Mouse (Mus musculus) layer of hippocampus, adult 11-12 months (tissue): ENCODE results near the gene Esrra.
A peak's percentile ranks its signal among the peaks of the same experiment; 100 is the strongest.

Experiments used
- DNase-seq: peaks from one replicate; pipeline ENCODE4 v3.0.0; 2022; ENCODE audit warnings: low spot score

The Esrra gene

GRCm38 (mm10) chr19:6919876-6920740 is 1.5 kb downstream of the Esrra start:
- peak; percentile 30 for DNase-seq

GRCm38 (mm10) chr19:6919431-6919830 is 2.2 kb downstream of the Esrra start:
- DNase-seq: no peak

GRCm38 (mm10) chr19:6918321-6918720 is 3.3 kb downstream of the Esrra start:
- no peak for DNase-seq

GRCm38 (mm10) chr19:6916496-6916895 is 5.1 kb downstream of the Esrra start:
- DNase-seq: no peak

- DNase-seq: no peak
These were observed 6.3 kb downstream of the Esrra start for GRCm38 (mm10) chr19:6915276-6915675.

GRCm38 (mm10) chr19:6914540-6914939 is 7.1 kb downstream of the Esrra start:
- no peak for DNase-seq

- no peak for DNase-seq
These were observed 7.6 kb downstream of the Esrra start for GRCm38 (mm10) chr19:6913991-6914390.

GRCm38 (mm10) chr19:6913036-6913435 is 8.6 kb downstream of the Esrra start:
- DNase-seq: no peak

- DNase-seq: no peak
These were observed 9.2 kb downstream of the Esrra start for GRCm38 (mm10) chr19:6912205-6912970.

GRCm38 (mm10) chr19:6911101-6912074 is 10.2 kb downstream of the Esrra start:
- DNase-seq: no peak

GRCm38 (mm10) chr19:6910306-6910705 is 11.3 kb downstream of the Esrra start:
- peak; percentile 67 for DNase-seq

GRCm38 (mm10) chr19:6909507-6910289 is 11.9 kb downstream of the Esrra start, which contains the start of the genes Trmt112 and Prdx5:
Trmt112 (plus strand) TSS chr19:6909698.
Prdx5 (minus strand) TSS chr19:6910106.
- peak; percentile 93 for DNase-seq

- no peak for DNase-seq
These were observed 12.6 kb downstream of the Esrra start for GRCm38 (mm10) chr19:6909021-6909420.

GRCm38 (mm10) chr19:6907811-6908540 is 13.6 kb downstream of the Esrra start:
- no peak for DNase-seq

- no peak for DNase-seq
These were observed 14.5 kb downstream of the Esrra start for GRCm38 (mm10) chr19:6907094-6907493.

- no peak for DNase-seq
These were observed 15.4 kb downstream of the Esrra start for GRCm38 (mm10) chr19:6906199-6906598.

- DNase-seq: no peak
These were observed 16.0 kb downstream of the Esrra start for GRCm38 (mm10) chr19:6905498-6906159.

GRCm38 (mm10) chr19:6904846-6905245 is 16.8 kb downstream of the Esrra start:
- no peak for DNase-seq

GRCm38 (mm10) chr19:6903031-6903430 is 18.6 kb downstream of the Esrra start:
- no peak for DNase-seq

- DNase-seq: no peak
These were observed 22.0 kb downstream of the Esrra start for GRCm38 (mm10) chr19:6899641-6900040.
